Mouse (Mus musculus) lung, postnatal 4 days (tissue): ENCODE measurements around the gene Cad.

Source experiments
- DNase-seq, 2 experiments: peaks; one replicate each; pipeline ENCODE4 v3.0.0; 2021

The Cad gene

GRCm38 (mm10) chr5:31071059-31071458 is 16.5 kb downstream of the Cad start:
- no peak for DNase-seq

- no peak for DNase-seq
Measured at GRCm38 (mm10) chr5:31071821-31072220, 17.2 kb downstream of the Cad start.

- DNase-seq: no peak
Measured at GRCm38 (mm10) chr5:31073176-31073575, 18.6 kb downstream of the Cad start.

- no peak for DNase-seq
Measured at GRCm38 (mm10) chr5:31076346-31076745, 21.8 kb downstream of the Cad start.

- peak in 1 of 2 experiments; percentile 51 for DNase-seq
Measured at GRCm38 (mm10) chr5:31080059-31080794, 25.6 kb downstream of the Cad start.

GRCm38 (mm10) chr5:31080795-31081164 is 26.2 kb downstream of the Cad start:
- no peak for DNase-seq

- peak; percentile 53 to 60 for DNase-seq
Measured at GRCm38 (mm10) chr5:31081386-31081785, 26.8 kb downstream of the Cad start.

- DNase-seq: peak; percentile 66 to 78
Measured at GRCm38 (mm10) chr5:31082355-31082754, 27.8 kb downstream of the Cad start.

- DNase-seq: peak in 1 of 2 experiments; percentile 27
Measured at GRCm38 (mm10) chr5:31082935-31083625, 28.5 kb downstream of the Cad start.

- DNase-seq: peak in 1 of 2 experiments; percentile 22
Measured at GRCm38 (mm10) chr5:31083949-31084348, 29.4 kb downstream of the Cad start.

- no peak for DNase-seq
Measured at GRCm38 (mm10) chr5:31086606-31087005, 32.0 kb downstream of the Cad start.

GRCm38 (mm10) chr5:31087131-31087530 is 32.6 kb downstream of the Cad start:
- no peak for DNase-seq

- DNase-seq: no peak
Measured at GRCm38 (mm10) chr5:31092231-31092975, 37.8 kb downstream of the Cad start.

- peak; percentile 48 for DNase-seq
Measured at GRCm38 (mm10) chr5:31093151-31094041, 38.8 kb downstream of the Cad start.

- DNase-seq: no peak
Measured at GRCm38 (mm10) chr5:31094100-31094798, 39.7 kb downstream of the Cad start.

GRCm38 (mm10) chr5:31094799-31095691 is 40.5 kb downstream of the Cad start:
- peak; percentile 85 to 88 for DNase-seq

GRCm38 (mm10) chr5:31095711-31096480 is 41.3 kb downstream of the Cad start:
- no peak for DNase-seq

- DNase-seq: no peak
Measured at GRCm38 (mm10) chr5:31105814-31106335, 51.3 kb downstream of the Cad start, which contains the start of gene Dnajc5g. Gene Dnajc5g (plus strand): TSS chr5:31106285.

GRCm38 (mm10) chr5:31108000-31108490 is 53.5 kb downstream of the Cad start, which contains the start of gene Slc30a3:
Gene Slc30a3 (minus strand): TSS chr5:31108237.
- no peak for DNase-seq
